Mouse (Mus musculus): ENCODE measurements at regions not wholly inside any gene's neighbourhood (a gene's known extent, or its start where the extent isn't known, plus 50 kb on each side); places are given as distances from the start of the nearest gene placed in this dataset.
A peak's percentile ranks its signal among the peaks of the same experiment; 100 is the strongest.

GRCm38 (mm10) chr13:84438444-84438766, 216.3 kb downstream of the Tmem161b start:
- H3K4me1 ChIP-seq (ENCODE audit: control insufficient read depth, insufficient read depth, low read length): no peaks in the 10 kb centered on the region
- ATAC-seq: no peak
- no peaks in the 10 kb centered on the region for H3K9me3 ChIP-seq (replicated peaks; ENCODE audit: control insufficient read depth, low read length, poor library complexity, severe bottlenecking)
- H3K27ac ChIP-seq (ENCODE audit: low read length): no peak overlapping the region
- no peak overlapping the region for H3K9ac ChIP-seq (ENCODE audit: low read depth, low read length)
- no peak overlapping the region for H3K4me2 ChIP-seq (ENCODE audit: low read length)
- no peaks in the 10 kb centered on the region for H3K27me3 ChIP-seq (ENCODE audit: control insufficient read depth, insufficient read depth, low read depth, low read length)
- WGBS: 64% methylated on average over 2 of the region's 2 CpGs
- no peak overlapping the region for H3K4me3 ChIP-seq (ENCODE audit: low read depth, low read length)
- no peaks in the 10 kb centered on the region for H3K36me3 ChIP-seq (ENCODE audit: control insufficient read depth, insufficient read depth, low read length)

- WGBS: 28% methylated on average over 2 of the region's 2 CpGs
- Histone ChIP-seq H3K9ac (ENCODE audit: low read depth, low read length) (no peak overlapping the region), H3K36me3 (ENCODE audit: control insufficient read depth, insufficient read depth, low read length) (no peaks in the 10 kb centered on the region), H3K9me3 (replicated peaks; ENCODE audit: control insufficient read depth, low read length, poor library complexity, severe bottlenecking) (no peaks in the 10 kb centered on the region), H3K27me3 (ENCODE audit: control insufficient read depth, insufficient read depth, low read depth, low read length) (no peaks in the 10 kb centered on the region), H3K4me3 (ENCODE audit: low read depth, low read length) (no peak overlapping the region), H3K4me1 (ENCODE audit: control insufficient read depth, insufficient read depth, low read length) (no peaks in the 10 kb centered on the region), H3K4me2 (ENCODE audit: low read length) (no peak overlapping the region), H3K27ac (ENCODE audit: low read length) (peak overlapping the region; percentile 41; the same call in 1 of the 2 replicates)
- ATAC-seq: peak; percentile 33
These were observed 226.4 kb downstream of the Tmem161b start for GRCm38 (mm10) chr13:84448514-84448913.

GRCm38 (mm10) chr13:84449001-84449551, 227.0 kb downstream of the Tmem161b start:
- Histone ChIP-seq H3K4me2 (ENCODE audit: low read length) (peak overlapping the region; percentile 5; the same call in 1 of the 2 replicates), H3K27ac (ENCODE audit: low read length) (no peak overlapping the region), H3K4me3 (ENCODE audit: low read depth, low read length) (no peak overlapping the region), H3K4me1 (ENCODE audit: control insufficient read depth, insufficient read depth, low read length) (no peaks in the 10 kb centered on the region), H3K9me3 (replicated peaks; ENCODE audit: control insufficient read depth, low read length, poor library complexity, severe bottlenecking) (no peaks in the 10 kb centered on the region), H3K36me3 (ENCODE audit: control insufficient read depth, insufficient read depth, low read length) (no peaks in the 10 kb centered on the region), H3K27me3 (ENCODE audit: control insufficient read depth, insufficient read depth, low read depth, low read length) (no peaks in the 10 kb centered on the region), H3K9ac (ENCODE audit: low read depth, low read length) (no peak overlapping the region)
- WGBS: 9% methylated on average over 6 of the region's 6 CpGs
- peak; percentile 99 for ATAC-seq
